Mouse (Mus musculus) left cerebral cortex, adult 8-10 months (tissue): ENCODE data around the gene Fam20a. TPM values are rescaled to one million over a fixed set of nuclear protein-coding genes. Genes with fewer than 3 reads are reported as not detected.

Experiments
- DNase-seq, 2 experiments: peaks; one replicate each; pipeline ENCODE4 v3.0.0; 2022; ENCODE audit warnings: low spot score in 2 of 2
- total RNA-seq, 4 experiments: library from RNA; stranded (reverse); gene quantifications; 2 replicates each; pipeline ENCODE4 v1.2.4; 2022

Gene Fam20a
- total RNA-seq, 4 experiments from 2014 or later, result 11.1 to 12.6 (median 12.1) TPM

DNA sequence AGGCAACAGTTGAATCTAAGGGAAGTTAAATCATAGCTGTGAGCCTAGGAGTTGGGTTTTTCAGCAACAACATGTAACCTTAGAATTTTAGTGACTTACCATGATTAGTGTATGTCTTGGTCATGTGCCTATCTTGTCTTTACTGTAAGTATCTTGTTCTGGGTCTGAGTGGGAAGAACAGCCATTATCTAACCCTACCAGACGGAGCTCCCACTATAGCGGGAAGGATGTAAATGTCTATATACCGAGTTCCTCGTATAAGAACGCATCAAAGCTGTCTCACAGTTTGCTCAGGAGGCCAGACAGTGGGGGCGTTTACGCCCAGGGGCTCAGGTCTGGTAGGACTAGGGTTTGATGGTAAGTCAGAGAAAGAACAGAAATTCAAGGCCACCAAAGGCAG is 65.8 kb downstream of the Fam20a start:
- DNase-seq, result no peak

DNA sequence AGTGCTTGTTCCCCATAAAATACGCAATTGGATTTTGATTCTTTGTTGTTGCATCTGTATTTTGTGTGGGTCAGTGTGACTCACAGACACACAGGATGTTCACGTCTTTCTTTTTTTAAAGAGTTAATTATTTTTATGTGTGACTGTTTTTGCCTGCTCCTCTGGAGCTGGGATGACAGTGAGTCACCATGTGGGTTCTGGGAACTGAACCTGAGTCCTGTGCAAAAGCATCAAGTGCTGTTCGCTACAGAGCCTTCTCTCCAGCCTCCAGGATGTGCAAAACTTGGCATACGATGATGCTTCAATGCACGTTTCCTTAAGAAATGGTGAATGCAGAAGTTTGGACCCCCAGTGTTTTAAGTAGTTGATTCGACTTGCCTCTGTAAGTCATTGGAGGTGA is 67.5 kb downstream of the Fam20a start:
- no peak for DNase-seq

DNA sequence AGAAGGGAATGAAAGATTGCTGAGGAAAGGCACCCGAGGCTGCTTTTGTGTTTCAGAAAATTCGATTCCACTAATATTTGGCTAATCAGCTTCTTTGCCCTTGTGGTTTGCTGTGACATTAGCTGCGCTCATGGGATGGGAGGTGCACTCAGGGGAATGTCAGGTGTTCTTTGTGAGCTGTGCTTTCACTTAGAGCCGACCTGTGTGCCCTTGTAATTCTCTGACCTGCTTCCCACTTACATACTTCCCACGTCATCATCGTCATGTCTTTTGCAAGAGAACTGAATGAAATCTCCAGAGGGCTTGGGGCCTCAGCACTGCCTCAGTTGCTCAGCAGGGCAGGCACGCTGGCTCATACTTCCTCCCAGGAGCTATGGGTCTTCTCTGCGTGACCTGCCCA is 68.9 kb downstream of the Fam20a start:
- DNase-seq, result no peak

DNA sequence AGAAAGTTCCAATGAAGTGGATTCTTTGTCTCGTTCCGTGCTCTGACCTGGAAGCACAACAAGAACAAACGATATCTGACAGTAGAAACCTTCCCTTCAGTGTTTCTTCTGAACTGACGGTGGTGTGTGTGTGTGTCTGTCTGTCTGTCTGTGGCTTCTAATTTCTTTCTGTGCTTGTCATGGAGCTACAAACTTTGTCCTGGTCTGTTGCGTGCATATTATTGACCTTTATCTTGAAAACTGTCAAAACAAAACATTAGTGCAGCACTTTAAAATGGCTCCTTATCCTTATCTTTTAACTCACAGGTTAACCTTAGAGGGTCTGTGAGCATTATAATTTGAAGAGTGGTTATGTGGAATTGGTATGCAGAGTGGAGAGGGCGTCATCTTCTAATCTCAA is 69.6 kb downstream of the Fam20a start:
- no peak for DNase-seq

DNA sequence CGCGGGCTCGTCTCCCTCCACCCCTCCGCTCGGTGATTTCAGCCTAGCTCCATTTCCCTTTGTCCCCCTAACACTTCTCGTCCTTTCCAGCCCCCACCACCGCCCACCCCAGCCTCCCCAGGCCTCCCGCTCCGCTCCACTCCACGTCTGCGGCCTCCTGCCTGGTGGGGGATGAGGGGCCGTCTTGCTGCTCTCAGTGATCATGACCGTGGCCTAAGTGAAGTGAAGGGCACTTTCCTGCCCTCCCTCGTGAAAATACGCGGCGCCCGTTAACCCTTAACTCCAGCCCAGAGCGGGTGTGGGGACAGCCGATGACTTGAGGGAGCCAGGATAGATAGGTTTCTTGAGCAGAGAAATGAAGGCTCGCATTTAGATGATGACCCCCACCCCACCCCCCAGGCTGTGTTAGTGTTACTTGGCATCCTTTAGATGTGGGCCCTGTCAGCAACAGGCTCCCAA is 70.5 kb downstream of the Fam20a start:
- DNase-seq, result no peak

DNA sequence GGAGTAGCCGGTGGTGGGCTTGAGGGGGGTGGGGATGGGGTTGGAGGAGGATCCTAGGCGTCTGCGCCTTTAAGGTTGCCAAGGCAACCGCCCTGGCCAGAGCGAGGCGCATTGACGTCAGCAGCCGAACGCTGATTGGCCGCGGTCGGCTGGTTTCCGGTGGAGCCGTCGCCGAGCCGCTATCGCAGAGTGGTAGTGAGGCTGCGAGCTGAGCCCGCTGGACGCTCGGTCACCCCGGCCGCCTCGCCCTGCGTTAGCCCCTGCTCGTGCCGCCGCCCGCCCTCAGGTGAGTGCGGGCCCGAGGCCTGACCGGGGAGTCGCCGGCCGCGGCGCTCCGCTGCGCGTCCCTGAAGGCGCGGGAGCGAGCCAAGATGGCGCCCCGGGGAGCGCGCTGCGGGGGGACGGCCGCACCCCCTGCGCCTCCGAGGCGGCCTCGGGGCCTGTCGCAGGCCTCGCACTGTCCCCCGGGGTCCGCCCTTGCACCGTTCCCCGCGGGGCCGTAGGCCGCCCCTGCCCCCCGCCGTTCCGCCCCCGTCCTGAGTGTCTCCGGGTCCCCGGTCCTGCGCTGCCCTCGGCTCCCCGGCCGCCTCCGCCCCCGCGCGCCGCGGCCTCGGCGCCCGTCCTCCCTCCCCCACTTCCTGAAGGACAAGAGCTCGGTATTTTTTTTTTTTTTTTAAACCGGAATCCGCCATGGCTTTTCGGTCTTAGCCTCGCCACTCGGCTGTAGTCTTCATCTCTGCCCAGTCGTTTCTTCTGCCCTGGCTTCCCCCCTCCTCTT is 71.1 kb downstream of the Fam20a start:
- DNase-seq, result peak; percentile 80 to 91

DNA sequence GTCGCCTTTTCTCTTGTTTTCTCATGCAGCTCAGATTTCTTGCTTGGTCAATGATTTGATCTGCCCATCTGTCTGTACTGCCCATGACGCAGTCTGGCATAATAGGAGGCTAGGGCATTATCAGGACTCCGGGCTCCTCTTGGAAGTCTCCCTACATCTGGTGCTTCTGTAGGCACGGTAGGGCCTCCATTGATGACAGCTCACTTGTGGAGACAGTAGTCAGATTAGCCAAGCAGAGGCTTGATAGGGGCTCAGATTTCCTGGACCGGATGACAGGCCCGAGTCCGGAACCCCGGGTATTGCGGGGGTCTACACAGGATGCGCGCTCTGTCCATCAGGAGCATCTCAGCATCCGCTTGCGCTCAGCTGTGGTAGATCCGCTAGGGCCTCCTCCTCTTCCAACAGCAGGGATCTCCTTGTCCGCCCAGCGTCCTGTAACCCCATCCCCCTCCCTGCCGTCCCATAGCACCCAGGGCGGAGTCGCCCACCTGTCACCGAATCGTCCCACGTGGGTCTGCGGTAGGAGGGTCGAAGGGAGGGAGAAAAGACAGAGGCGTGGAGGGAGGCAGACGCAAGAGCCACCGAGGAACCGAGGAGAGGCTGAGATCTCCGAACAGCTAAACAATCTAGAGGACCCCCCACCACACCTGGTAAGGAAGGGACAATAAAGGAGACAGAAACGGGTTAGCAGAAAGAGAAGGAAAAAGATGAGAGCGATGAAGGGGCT is 71.9 kb downstream of the Fam20a start:
- peak; percentile 73 to 88 for DNase-seq

DNA sequence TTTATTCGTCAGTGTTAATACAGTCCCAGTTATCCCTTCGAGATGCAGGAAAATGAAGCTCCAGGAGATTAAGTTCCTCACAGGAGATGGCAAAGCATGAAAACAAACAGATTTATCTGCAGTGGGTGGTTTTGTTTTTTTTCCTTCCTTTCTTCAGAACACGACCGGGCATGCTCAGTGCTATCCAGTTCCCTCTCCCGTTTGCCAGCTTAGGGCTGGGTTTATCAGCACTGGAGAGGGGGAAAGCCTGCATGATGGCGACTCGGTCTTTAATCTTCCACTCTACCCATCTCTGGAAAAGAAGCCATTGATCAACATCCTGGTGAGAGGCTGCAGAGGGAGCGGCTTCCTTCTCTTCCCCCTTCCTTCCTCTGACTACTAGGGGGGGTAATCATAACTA is 72.9 kb downstream of the Fam20a start, which contains the start of gene Prkar1a:
TSS of gene Prkar1a (plus strand) at position 200 of the 400 bp plus-strand sequence.
- no peak for DNase-seq

DNA sequence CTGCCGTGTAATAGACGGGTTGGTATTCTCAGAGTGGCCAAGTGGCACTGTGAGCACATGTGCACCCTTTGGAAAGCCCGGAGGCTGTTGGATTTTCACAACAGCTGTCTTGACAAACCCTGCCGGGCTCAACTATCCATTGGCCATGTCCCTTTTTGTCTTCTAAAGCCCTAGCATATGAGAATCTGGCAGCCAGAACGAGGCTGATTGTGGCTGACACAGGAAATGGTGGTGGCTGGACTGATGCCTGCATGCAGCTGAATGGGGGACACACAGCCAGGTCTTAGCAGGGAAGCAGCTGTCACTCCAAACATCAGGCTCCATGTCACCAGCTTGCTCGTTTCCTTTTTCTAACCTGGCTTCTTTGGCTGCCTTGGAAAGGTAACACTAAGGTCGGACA is 73.6 kb downstream of the Fam20a start:
- DNase-seq, result no peak

DNA sequence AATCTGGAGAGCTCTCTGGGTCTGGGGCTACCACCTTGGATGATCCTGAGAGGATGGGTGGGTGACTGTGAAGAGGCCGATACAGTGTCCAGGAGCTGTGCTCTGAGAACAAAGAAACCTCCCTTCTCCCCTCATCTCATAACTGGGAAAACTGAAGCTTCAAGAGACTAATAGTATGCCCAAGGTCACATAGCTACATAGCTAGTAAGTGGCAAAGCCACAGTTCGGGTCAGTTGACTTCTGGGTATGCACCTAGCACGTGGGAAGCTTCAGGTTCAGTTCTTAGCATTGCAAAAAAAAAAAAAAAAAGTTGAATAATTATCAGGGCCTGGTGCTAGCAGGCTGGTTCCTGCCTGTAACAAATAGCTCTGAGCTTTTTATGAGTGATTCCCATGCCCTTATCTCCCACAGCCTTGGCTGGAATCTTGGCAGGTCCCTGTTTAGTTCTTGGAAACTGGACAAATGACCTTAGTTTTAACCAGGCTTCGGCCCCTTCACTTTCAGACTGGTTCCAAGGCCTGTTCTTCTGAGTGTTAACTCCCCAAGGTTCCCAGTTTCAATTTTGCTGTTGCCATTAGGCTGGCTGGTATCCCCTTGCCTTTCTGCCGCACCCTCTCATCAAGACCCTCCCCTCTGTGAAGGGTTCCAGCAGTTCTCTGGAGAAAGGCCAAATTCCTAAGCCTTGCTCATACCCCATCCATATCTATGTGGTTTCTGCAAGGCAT is 80.4 kb downstream of the Fam20a start:
- DNase-seq, result no peak

DNA sequence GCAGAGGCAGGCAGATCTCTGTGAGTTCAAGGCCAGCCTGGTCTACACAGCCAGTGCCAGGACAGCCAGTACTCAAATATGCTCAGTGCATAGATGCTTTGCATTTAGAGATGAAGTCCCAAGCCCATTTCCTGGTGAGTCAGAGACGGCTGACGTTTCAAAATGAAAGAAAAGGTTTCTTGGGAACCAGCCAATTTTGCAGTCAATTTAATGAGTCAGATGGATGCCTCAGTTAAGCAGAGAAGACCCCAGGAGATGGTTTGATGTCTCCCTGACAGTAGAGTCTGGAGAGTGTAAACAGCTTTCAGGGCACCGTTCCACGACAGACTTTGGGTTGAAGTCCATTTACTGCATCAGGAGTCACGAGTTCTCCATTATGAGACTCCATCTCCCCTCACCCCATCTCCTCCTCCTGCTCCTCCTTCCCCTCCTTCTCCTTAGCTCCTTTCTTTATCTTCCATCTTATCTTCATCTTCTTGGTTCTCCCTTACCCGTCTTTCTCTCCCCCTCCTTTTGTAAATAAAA is 86.1 kb downstream of the Fam20a start:
- no peak for DNase-seq

DNA sequence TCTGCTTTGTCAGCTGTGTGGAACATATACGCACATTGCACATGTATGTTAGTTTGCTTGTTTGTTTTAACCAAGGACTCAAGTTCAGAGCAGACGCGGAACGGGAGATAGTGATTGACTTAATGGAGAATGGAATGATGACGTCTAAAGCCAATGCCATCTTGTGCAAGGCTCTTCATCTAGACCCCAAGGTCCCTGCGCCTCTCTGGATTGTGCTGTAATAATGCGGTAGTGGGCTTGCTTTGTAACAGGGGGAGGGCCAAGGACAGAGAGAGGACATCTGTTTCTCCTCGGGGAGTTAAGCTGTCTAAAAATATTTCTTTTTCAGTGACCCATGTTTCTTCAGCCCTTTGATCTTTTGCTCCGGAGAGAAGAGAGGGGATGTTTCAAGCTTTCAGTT is 87.2 kb downstream of the Fam20a start:
- DNase-seq, result no peak

DNA sequence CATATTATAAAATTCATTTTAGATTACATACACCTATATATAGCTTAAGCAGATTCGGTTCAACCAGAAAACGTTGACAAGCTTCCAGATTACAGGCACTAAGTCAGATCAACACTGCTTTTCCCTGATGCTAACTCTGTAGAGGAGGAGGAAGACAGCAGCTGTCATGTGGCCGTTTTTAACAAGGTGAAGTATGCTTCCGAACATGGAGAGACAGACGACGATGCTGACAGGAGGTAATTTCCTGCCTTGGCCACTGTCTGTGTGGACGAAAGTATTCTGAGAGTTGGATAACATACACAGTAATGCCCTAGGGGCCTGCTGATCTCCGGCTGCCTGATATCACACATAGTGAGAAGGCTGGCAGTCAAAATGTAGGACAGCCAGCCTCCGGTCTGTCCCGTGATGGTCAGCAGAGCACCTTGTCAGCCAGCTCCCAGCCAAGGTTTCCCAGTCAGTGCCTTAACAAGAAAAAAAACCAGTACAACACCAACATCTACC is 93.0 kb downstream of the Fam20a start:
- DNase-seq, result no peak

DNA sequence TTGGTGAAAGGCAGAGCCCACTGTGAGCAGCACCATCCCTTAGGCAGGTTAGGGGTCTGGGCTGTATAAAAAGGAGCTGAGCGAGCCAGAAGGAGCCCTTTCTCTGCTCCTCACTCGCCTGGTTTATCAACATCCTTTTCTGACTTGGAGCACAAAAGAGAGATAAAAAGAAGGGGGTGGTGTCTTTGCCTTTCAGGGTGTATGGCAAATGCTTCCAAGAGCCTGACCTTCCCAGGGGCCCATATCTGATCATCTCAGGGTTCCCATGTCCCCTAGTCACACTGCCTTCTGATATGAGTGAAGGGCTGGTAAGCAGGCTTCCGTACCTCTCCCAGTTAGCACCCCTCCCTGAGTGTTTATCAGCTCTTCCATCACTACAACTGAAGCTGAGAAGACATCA is 94.0 kb downstream of the Fam20a start:
- DNase-seq, result no peak

DNA sequence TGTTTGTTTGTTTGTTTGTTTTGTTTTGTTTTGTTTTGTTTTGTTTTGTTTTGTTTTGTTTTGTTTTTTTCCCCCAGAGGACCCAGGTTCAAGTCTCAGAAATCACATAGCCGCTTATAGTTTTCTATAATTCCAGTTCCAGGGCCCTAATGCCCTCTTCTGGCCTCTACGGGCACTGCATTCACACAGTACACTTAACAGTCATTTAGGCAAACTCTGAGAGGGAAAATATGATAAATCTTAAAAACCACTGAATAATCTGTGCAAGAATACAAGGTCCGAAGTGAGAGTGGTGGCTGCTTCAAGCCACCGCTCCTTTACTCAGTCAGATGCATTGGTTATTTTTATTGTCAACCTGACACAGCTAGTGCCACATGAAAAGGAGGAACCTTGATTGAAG is 94.4 kb downstream of the Fam20a start:
- DNase-seq, result no peak

DNA sequence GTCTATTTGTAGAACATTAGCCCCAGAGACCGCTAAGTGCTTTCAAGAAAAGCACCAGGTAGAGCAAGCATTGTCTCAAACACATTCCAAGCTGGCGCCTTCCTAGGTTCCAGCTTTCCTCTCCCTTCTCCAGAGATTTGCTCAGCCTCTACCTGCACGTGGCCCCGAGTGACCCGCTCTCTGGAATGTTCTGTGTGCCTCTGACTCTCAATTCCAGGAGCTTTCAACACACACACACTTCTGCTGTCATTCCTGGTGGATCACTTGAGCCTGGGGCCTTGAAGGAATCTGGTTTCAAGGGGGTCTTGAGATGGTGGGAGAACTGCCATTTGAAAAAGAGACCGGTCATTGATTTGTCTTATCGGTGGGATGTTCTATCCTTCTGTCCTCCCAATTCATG is 98.8 kb downstream of the Fam20a start:
- no peak for DNase-seq

DNA sequence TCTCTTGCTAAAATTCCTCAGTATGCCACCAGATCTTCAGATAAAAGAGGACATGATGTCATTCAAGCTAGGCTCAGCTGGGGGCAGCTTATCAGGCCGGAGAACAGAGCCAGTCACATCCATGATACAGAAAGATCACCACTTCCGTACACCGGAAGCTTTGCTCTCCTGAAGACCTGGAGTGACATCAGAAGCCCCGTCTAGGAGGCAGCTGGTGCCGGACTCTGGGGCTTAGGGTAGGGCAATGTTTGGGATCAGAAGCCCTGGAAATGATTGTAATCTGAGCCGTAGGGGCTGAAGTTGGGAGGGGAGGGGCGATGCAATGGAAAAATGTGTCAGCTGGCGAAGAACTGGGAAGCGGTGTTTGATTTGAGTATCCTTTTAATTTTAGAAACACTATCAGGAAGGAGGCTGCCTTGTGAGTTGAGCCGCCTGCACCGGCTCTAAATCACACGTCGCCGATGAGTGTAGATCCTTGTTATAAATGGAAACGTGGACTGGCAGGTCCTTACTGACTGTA is 99.5 kb downstream of the Fam20a start:
- no peak for DNase-seq

DNA sequence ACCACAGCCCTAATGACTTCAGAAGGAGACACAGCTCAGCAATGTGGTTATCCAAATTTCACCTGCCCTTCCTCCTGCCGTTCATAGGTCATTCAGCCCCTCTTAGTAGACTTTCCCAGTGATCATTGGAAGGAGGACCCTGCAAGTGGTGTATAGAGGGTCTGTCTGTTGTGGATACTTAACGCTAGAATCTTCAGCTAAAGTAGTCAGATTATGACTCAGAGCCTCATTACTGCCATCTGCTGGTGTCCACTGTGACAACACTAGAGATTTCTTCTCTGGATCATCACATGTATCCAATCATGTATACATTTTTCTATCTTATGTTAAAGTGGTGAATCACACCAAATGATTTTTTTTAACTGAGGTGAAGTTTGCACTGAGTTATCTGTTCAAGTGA is 100.9 kb downstream of the Fam20a start:
- peak in 1 of 2 experiments; percentile 17 for DNase-seq

DNA sequence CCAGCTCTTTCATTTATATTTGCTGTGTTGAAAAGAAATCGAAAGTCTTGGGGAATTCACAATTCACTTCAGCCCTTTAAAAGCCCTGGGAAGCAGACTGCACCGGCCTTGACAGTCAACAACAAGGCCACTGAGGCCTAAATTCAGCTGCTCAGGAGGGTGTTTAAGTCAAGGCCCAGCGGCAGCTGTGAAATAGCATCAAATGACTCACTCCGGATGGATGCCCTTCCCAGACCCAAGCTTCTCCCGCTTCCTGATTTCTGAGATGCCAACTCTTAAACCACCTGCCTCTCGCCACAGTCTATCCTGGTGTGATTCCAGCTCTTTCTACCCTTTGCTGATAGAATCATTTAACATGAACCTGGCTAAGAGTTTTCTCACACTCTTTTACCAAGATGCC is 101.7 kb downstream of the Fam20a start:
- no peak for DNase-seq
